Mouse (Mus musculus) intestine, embryonic 16.5 days (tissue): ENCODE results near the gene Prkcg. TPM values are rescaled to one million over a fixed set of nuclear protein-coding genes. Genes with fewer than 3 reads are reported as not detected.

Source experiments
- ATAC-seq: fragments of 200-750 bp; cut with Nextera tagmentation; 2 replicates; pipeline ENCODE4 v1.8.0; 2017; ENCODE audit warnings: moderate TSS enrichment, moderate library complexity
- H3K27ac ChIP-seq: fragments of 300-500 bp; sonication (generic); 2 replicates; pipeline ENCODE4 v1.5.1; 2014; ENCODE audit warnings: mild to moderate bottlenecking, low read length
- H3K27me3 ChIP-seq: fragments of 300-500 bp; sonication (generic); replicated peaks from 2 replicates; pipeline ENCODE4 v1.6.1; 2014; ENCODE audit warnings: low read length, control low read depth, mixed read lengths; ENCODE audit not compliant: control insufficient read depth, insufficient read depth
- H3K36me3 ChIP-seq: fragments of 300-500 bp; sonication (generic); 2 replicates; pipeline ENCODE4 v1.6.1; 2014; ENCODE audit warnings: low read length, control low read depth; ENCODE audit not compliant: control insufficient read depth, insufficient read depth
- H3K4me1 ChIP-seq: fragments of 300-500 bp; sonication (generic); 2 replicates; pipeline ENCODE4 v1.6.1; 2014; ENCODE audit warnings: low read length, control low read depth, mixed read lengths; ENCODE audit not compliant: control insufficient read depth, insufficient read depth
- H3K4me2 ChIP-seq: fragments of 300-500 bp; sonication (generic); 2 replicates; pipeline ENCODE4 v1.6.1; 2014; ENCODE audit warnings: low read depth, low read length, control low read depth
- H3K4me3 ChIP-seq: fragments of 300-500 bp; sonication (generic); 2 replicates; pipeline ENCODE4 v1.5.1; 2014; ENCODE audit warnings: mild to moderate bottlenecking, low read length
- H3K9ac ChIP-seq: fragments of 300-500 bp; sonication (generic); 2 replicates; pipeline ENCODE4 v1.6.1; 2014; ENCODE audit warnings: low read depth, low read length
- H3K9me3 ChIP-seq: fragments of 300-500 bp; sonication (generic); 2 replicates; pipeline ENCODE4 v1.6.1; 2016; ENCODE audit warnings: low read length, control low read depth; ENCODE audit not compliant: control insufficient read depth
- WGBS: fragments of 180-500 bp; shearing (Covaris S2); extraction: QIAGEN DNeasy Blood & Tissue Kit; methylation state at CpG from one replicate; pipeline ENCODE4 v1.1.7; 2014; 5-methylcytosine and 5-hydroxymethylcytosine counted together
- polyA plus RNA-seq: library from polyadenylated mRNA; unstranded; fragments of >200 nt; fragmentation: Nextera tagmentation; extraction: Ambion mirVana; gene quantifications from 2 replicates; pipeline ENCODE4 v1.2.1, GENCODE M21; 2015

The Prkcg gene
- polyA plus RNA-seq, 1 experiment from 2014 or later: 0.28 TPM

DNA sequence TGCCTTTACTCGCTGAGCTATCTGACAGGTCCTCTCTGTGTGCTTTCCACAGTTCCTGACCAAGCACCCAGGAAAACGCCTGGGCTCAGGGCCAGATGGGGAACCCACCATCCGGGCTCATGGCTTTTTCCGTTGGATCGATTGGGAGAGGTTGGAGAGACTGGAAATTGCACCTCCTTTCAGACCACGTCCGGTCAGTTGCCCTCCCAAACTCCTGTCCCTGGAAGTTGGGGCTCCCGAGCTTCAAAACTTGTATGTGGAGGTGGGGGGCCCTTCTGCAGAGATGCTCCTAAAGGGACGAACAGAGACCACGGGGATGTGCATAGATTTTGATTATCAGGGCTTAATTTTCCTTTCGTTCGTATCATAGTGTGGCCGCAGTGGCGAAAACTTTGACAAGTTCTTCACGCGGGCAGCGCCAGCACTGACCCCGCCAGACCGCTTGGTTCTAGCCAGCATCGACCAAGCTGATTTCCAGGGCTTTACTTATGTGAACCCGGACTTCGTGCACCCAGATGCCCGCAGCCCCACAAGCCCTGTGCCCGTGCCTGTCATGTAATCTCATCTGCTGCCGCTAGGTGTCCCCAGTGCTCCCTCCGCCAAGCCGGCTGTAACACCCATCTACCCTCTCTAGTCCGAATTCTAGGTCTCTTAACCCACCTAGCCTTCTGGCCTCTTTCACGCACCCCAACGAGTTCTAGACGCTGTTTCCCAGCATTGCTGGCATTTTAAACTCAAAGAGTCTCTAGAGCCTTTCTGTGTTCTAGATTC is 41.0 kb downstream of the Prkcg start:
- no peak overlapping the region for H3K4me3 ChIP-seq
- peak; percentile 52; the same call in 1 of the 2 replicates for ATAC-seq
- 17% methylated on average over 31 of the region's 31 CpGs for WGBS
- peaks cover 18% of the 10 kb centered on the region for H3K27me3 ChIP-seq
- H3K4me2 ChIP-seq: peak overlapping the region; percentile 30; the same call in 1 of the 2 replicates
- H3K9me3 ChIP-seq: no peaks in the 10 kb centered on the region
- H3K36me3 ChIP-seq: no peaks in the 10 kb centered on the region
- no peak overlapping the region for H3K9ac ChIP-seq
- H3K27ac ChIP-seq: no peak overlapping the region
- peaks cover 12% of the 10 kb centered on the region for H3K4me1 ChIP-seq

- H3K4me1 ChIP-seq: peaks cover 12% of the 10 kb centered on the region
- no peak for ATAC-seq
- H3K36me3 ChIP-seq: no peaks in the 10 kb centered on the region
- H3K4me2 ChIP-seq: peak overlapping the region; percentile 62
- H3K27ac ChIP-seq: peak overlapping the region; percentile 48; the same call in 1 of the 2 replicates
- peak overlapping the region; percentile 39; the same call in 1 of the 2 replicates for H3K4me3 ChIP-seq
- WGBS: 53% methylated on average over 6 of the region's 6 CpGs
- H3K9me3 ChIP-seq: no peaks in the 10 kb centered on the region
- peaks cover 18% of the 10 kb centered on the region for H3K27me3 ChIP-seq
- H3K9ac ChIP-seq: 0 out of 2 replicates have a peak overlapping the region, but pooled peaks have one; percentile 69
Observed at GRCm38 (mm10) chr7:3331171-3331570, 42.2 kb downstream of the Prkcg start.

- Histone ChIP-seq H3K27ac (peak overlapping the region; percentile 80), H3K9me3 (no peaks in the 10 kb centered on the region), H3K9ac (peak overlapping the region; percentile 69; the same call in 1 of the 2 replicates), H3K4me3 (peak overlapping the region; percentile 39), H3K36me3 (no peaks in the 10 kb centered on the region), H3K27me3 (peaks cover 20% of the 10 kb centered on the region), H3K4me2 (peak overlapping the region; percentile 62), H3K4me1 (peaks cover 12% of the 10 kb centered on the region)
- WGBS: under 1% methylated on average over 24 of the region's 27 CpGs
- peak; percentile 93 for ATAC-seq
Observed at GRCm38 (mm10) chr7:3331581-3332223, 42.7 kb downstream of the Prkcg start.

DNA sequence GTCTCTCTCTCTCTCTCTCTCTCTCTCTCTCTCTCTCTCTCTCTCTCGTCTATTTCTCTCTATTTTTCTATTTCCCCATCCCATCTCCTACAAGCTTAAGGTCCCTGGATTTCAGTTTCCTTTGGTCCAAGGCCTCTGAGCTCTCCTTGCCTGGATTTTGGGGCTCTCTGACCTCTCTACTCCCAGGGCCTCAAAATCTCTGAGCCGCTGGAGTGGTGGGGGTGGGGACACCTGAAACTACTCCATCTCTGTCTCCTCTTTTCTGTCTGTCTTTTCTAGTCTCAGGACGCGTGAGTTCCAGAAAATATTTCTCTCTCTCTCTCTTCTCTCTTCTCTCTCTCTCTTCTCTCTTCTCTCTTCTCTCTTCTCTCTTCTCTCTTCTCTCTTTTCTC is 43.2 kb downstream of the Prkcg start:
- ATAC-seq: peak; percentile 5; the same call in 1 of the 2 replicates
- Histone ChIP-seq H3K9me3 (no peaks in the 10 kb centered on the region), H3K27me3 (peaks cover 20% of the 10 kb centered on the region), H3K9ac (peak overlapping the region; percentile 69; the same call in 1 of the 2 replicates), H3K36me3 (no peaks in the 10 kb centered on the region), H3K4me3 (peak overlapping the region; percentile 39), H3K4me1 (peaks cover 12% of the 10 kb centered on the region), H3K4me2 (peak overlapping the region; percentile 62), H3K27ac (peak overlapping the region; percentile 80)
- 0% methylated on average over 4 of the region's 4 CpGs for WGBS

- peak; percentile 64 for ATAC-seq
- Histone ChIP-seq H3K27ac (peak within 1 kb of the TSS; percentile 80), H3K4me2 (peak within 1 kb of the TSS; percentile 62), H3K4me1 (peaks cover 12% of the 10 kb centered on the region), H3K4me3 (peak within 1 kb of the TSS; percentile 60), H3K27me3 (peaks cover 20% of the 10 kb centered on the region), H3K9ac (peak within 1 kb of the TSS; percentile 69), H3K9me3 (no peaks in the 10 kb centered on the region), H3K36me3 (no peaks in the 10 kb centered on the region)
- 1% methylated on average over 61 of the region's 65 CpGs for WGBS
Observed at GRCm38 (mm10) chr7:3332619-3333521, 43.9 kb downstream of the Prkcg start, which contains the start of gene Cacng7. Gene Cacng7, plus strand, starts transcription at chr7:3332955.

- Histone ChIP-seq H3K9me3 (no peaks in the 10 kb centered on the region), H3K4me3 (peak overlapping the region; percentile 60), H3K4me1 (peaks cover 12% of the 10 kb centered on the region), H3K27me3 (peaks cover 20% of the 10 kb centered on the region), H3K27ac (peak overlapping the region; percentile 65; the same call in 1 of the 2 replicates), H3K4me2 (peak overlapping the region; percentile 62), H3K36me3 (no peaks in the 10 kb centered on the region), H3K9ac (peak overlapping the region; percentile 69)
- 12% methylated on average over 5 of the region's 5 CpGs for WGBS
- no peak for ATAC-seq
Observed at GRCm38 (mm10) chr7:3333542-3333941, 44.6 kb downstream of the Prkcg start.

- Histone ChIP-seq H3K4me3 (no peak overlapping the region), H3K27me3 (peaks cover 10% of the 10 kb centered on the region), H3K27ac (no peak overlapping the region), H3K9me3 (no peaks in the 10 kb centered on the region), H3K36me3 (peaks cover 2% of the 10 kb centered on the region; the same call in 1 of the 2 replicates), H3K9ac (no peak overlapping the region), H3K4me1 (peaks cover 5% of the 10 kb centered on the region; the same call in 1 of the 2 replicates), H3K4me2 (no peak overlapping the region)
- WGBS: 61% methylated on average over 17 of the region's 17 CpGs
- no peak for ATAC-seq
Observed at GRCm38 (mm10) chr7:3336412-3336811, 47.4 kb downstream of the Prkcg start.

GRCm38 (mm10) chr7:3338286-3338935 is 49.4 kb downstream of the Prkcg start:
- Histone ChIP-seq H3K9ac (no peak overlapping the region), H3K4me2 (no peak overlapping the region), H3K27ac (no peak overlapping the region), H3K4me3 (no peak overlapping the region), H3K36me3 (peaks cover 2% of the 10 kb centered on the region; the same call in 1 of the 2 replicates), H3K4me1 (0 out of 2 replicates have a peak, but pooled peaks cover 3% of the 10 kb centered on the region), H3K27me3 (0 out of 2 replicates have a peak, but pooled peaks cover 2% of the 10 kb centered on the region), H3K9me3 (no peaks in the 10 kb centered on the region)
- 70% methylated on average over 11 of the region's 11 CpGs for WGBS
- no peak for ATAC-seq
